ENCODE assay signal across 18 mouse cellular contexts in the genomic region with DNA sequence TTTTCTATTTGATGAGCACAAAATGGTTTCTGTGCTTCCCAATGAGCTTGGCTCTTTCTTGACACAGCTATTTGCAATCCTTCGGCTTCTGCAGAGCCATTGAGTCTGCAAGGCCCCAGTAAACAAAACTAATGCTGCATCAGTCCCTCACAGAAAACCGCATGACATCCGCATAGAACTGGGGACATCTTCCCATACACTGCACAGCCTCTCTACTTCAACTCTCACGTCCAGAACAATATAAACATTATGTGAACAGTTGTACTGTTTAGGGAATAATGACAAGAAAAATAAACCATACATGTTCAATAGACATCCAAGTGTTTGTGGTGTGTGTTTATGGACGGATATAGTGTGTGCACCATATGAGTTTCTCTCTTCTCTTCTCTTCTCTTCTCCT.
"Had no signal": no experiment of that assay in that cellular context is flagged by ENCODE, and none has a peak within 500 bp of the region (broad histone marks: within the 10 kb centered on the region; RNA-seq: fewer than 3 reads in every experiment).

No protein-coding gene starts in this region.

- ATAC-seq: liver, embryonic 12.5 days; midbrain, embryonic 13.5 days; midbrain, embryonic 16.5 days had no signal

- H3K36me3 ChIP-seq: limb, embryonic 15.5 days had no signal

- H3K4me1 ChIP-seq: limb, embryonic 15.5 days; liver, embryonic 12.5 days; neural tube, embryonic 15.5 days had no signal

- H3K4me2 ChIP-seq: limb, embryonic 15.5 days; liver, embryonic 12.5 days; midbrain, embryonic 13.5 days; neural tube, embryonic 13.5 days; neural tube, embryonic 15.5 days had no signal

- H3K9me3 ChIP-seq: limb, embryonic 15.5 days; liver, embryonic 12.5 days; midbrain, embryonic 10.5 days; midbrain, embryonic 13.5 days; neural tube, embryonic 13.5 days; neural tube, embryonic 15.5 days had no signal

- H3K27me3 ChIP-seq: limb, embryonic 15.5 days; liver, embryonic 12.5 days; midbrain, embryonic 13.5 days; neural tube, embryonic 13.5 days; neural tube, embryonic 15.5 days had no signal

- H3K27ac ChIP-seq: limb, embryonic 15.5 days; liver, embryonic 12.5 days; liver, embryonic 14.5 days; midbrain, embryonic 10.5 days; midbrain, embryonic 13.5 days; neural tube, embryonic 13.5 days; neural tube, embryonic 15.5 days had no signal

- H3K9ac ChIP-seq: limb, embryonic 15.5 days; liver, embryonic 12.5 days; liver, embryonic 14.5 days; midbrain, embryonic 13.5 days; neural tube, embryonic 13.5 days; neural tube, embryonic 15.5 days had no signal

- DNase-seq: lung, adult 2 months; retina, postnatal 1 day; right cerebral cortex, adult 18-20 months; right cerebral cortex, postnatal 25 days; right cerebral cortex, postnatal 4 days; spleen, adult 18-20 months; thymus, adult 18-20 months; thymus, postnatal 14 days; thymus, postnatal 36 days had no signal

- H3K4me3 ChIP-seq: limb, embryonic 15.5 days; liver, embryonic 12.5 days; midbrain, embryonic 10.5 days; midbrain, embryonic 13.5 days; myocyte; neural tube, embryonic 13.5 days; neural tube, embryonic 15.5 days had no signal
